8 mouse cellular contexts compared by ENCODE assay signal in genomic region chr11:85844144-85844965, GRCm38 (mm10). TPM values are rescaled to one million over a fixed set of nuclear protein-coding genes. Genes with fewer than 3 reads are reported as not detected.
DNase-seq lines count a peak whose midpoint lies in the region; ATAC-seq and TF ChIP-seq lines count a peak whose summit lies in the region.

No protein-coding gene starts in this region.

- peak; percentile 12; the same call in 1 of the 2 replicates for ATAC-seq in forebrain, embryonic 15.5 days (replicated peaks)
- ATAC-seq in lung, embryonic 14.5 days (ENCODE audit: insufficient read depth) = peak; percentile 59

- H3K27me3 ChIP-seq in cerebellum, adult 2 months (ENCODE audit: control insufficient read depth, insufficient read depth, low read length) = peaks cover 26% of the 10 kb centered on the region; the same call in 1 of the 2 replicates
- H3K27me3 ChIP-seq in forebrain, embryonic 15.5 days = peaks cover 75% of the 10 kb centered on the region
- H3K27me3 ChIP-seq in lung, embryonic 14.5 days (ENCODE audit: insufficient read depth, low read length) = peaks cover 24% of the 10 kb centered on the region

- TF ChIP-seq CTCF in cerebellum, adult 2 months (IDR thresholded peaks at IDR 0.05; ENCODE audit: borderline replicate concordance, insufficient read depth, low read depth, low read length) = peak; percentile 69; the same call in 1 of the 2 replicates
- peak; percentile 89 for TF ChIP-seq CTCF in layer of hippocampus, adult 2 months (conservative IDR thresholded peaks at IDR 0.05)
- TF ChIP-seq CTCF in lung, embryonic 14.5 days (IDR thresholded peaks at IDR 0.05; ENCODE audit: low read depth) = peak; percentile 93
- peak; percentile 73 for TF ChIP-seq CTCF in olfactory bulb, adult 2 months (IDR thresholded peaks at IDR 0.05; ENCODE audit: insufficient read depth, low read depth, low read length)

- in situ Hi-C loops in ES-E14 (cut with MboI; ENCODE audit: low sequenced_read_pairs in 2 of 2, unreplicated experiment in 2 of 2) = loop anchor here in 1 of 2 experiments (5.0 kb wide), 1 partner anchor 43 kb away; the partner anchor contains the start of gene Tbx4

- peak overlapping the region; percentile 69 to 78 for H3K4me3 ChIP-seq in ES-E14 (ENCODE audit: insufficient read depth in 1 of 2, low read depth in 1 of 2, low read length in 2 of 2, poor library complexity in 1 of 2, severe bottlenecking in 1 of 2)
- H3K4me3 ChIP-seq in cerebellum, adult 2 months (replicated peaks; ENCODE audit: insufficient read depth, low read depth, low read length) = peak overlapping the region; percentile 29
- peak overlapping the region; percentile 43 for H3K4me3 ChIP-seq in forebrain, embryonic 15.5 days
- peak overlapping the region; percentile 31 for H3K4me3 ChIP-seq in layer of hippocampus, adult 2 months
- peak overlapping the region; percentile 80 for H3K4me3 ChIP-seq in lung, embryonic 14.5 days (ENCODE audit: low read depth, low read length)
- H3K4me3 ChIP-seq in olfactory bulb, adult 2 months (ENCODE audit: insufficient read depth, low read depth, low read length) = peak overlapping the region; percentile 22

- WGBS in cerebellum, adult 2 months = 2% methylated on average over 54 of the region's 54 CpGs
- under 1% methylated on average over 54 of the region's 54 CpGs for WGBS in forebrain, embryonic 15.5 days
- WGBS in lung, embryonic 14.5 days = under 1% methylated on average over 54 of the region's 54 CpGs
- WGBS in olfactory bulb, adult 2 months = 2% methylated on average over 54 of the region's 54 CpGs

- no peaks in the 10 kb centered on the region for H3K36me3 ChIP-seq in ES-E14 (ENCODE audit: control insufficient read depth, insufficient read depth, low read length, poor library complexity, severe bottlenecking)
- H3K36me3 ChIP-seq in forebrain, embryonic 15.5 days = no peaks in the 10 kb centered on the region
- H3K36me3 ChIP-seq in lung, embryonic 14.5 days (ENCODE audit: insufficient read depth) = peaks cover 39% of the 10 kb centered on the region

- no peak overlapping the region for H3K27ac ChIP-seq in ES-E14 (ENCODE audit: insufficient read depth, low read depth, low read length, poor library complexity, severe bottlenecking)
- no peak overlapping the region for H3K27ac ChIP-seq in cerebellum, adult 2 months (ENCODE audit: insufficient read depth, low read length)
- no peak overlapping the region for H3K27ac ChIP-seq in forebrain, embryonic 15.5 days (replicated peaks)
- H3K27ac ChIP-seq in layer of hippocampus, adult 2 months = no peak overlapping the region
- H3K27ac ChIP-seq in lung, embryonic 14.5 days (ENCODE audit: low read depth) = peak overlapping the region; percentile 99
- H3K27ac ChIP-seq in olfactory bulb, adult 2 months (ENCODE audit: insufficient read depth, low read depth, low read length) = no peak overlapping the region

- no peaks in the 10 kb centered on the region for H3K9me3 ChIP-seq in ES-E14 (ENCODE audit: control insufficient read depth, insufficient read depth, low read depth, low read length)
- no peaks in the 10 kb centered on the region for H3K9me3 ChIP-seq in forebrain, embryonic 15.5 days
- no peaks in the 10 kb centered on the region for H3K9me3 ChIP-seq in lung, embryonic 14.5 days (ENCODE audit: low read depth, low read length)

- H3K9ac ChIP-seq in ES-E14 (ENCODE audit: insufficient read depth, low read depth, low read length, poor library complexity, severe bottlenecking) = peak overlapping the region; percentile 57
- peak overlapping the region; percentile 40 for H3K9ac ChIP-seq in forebrain, embryonic 15.5 days (replicated peaks)
- peak overlapping the region; percentile 99 for H3K9ac ChIP-seq in lung, embryonic 14.5 days

- H3K4me1 ChIP-seq in ES-E14 (ENCODE audit: control insufficient read depth in 2 of 2, insufficient read depth in 2 of 2, low read length in 2 of 2, poor library complexity in 1 of 2) = peaks cover 0 to 2% of the 10 kb centered on the region in 2 experiments; a peak in 1 of 4 replicates
- 0 out of 2 replicates have a peak, but pooled peaks cover 5% of the 10 kb centered on the region for H3K4me1 ChIP-seq in cerebellum, adult 2 months (ENCODE audit: control insufficient read depth, insufficient read depth, low read length)
- peaks cover 36% of the 10 kb centered on the region for H3K4me1 ChIP-seq in forebrain, embryonic 15.5 days
- H3K4me1 ChIP-seq in lung, embryonic 14.5 days (ENCODE audit: insufficient read depth) = peaks cover 11% of the 10 kb centered on the region; the same call in 1 of the 2 replicates
- peaks cover 15% of the 10 kb centered on the region for H3K4me1 ChIP-seq in olfactory bulb, adult 2 months (ENCODE audit: control insufficient read depth, insufficient read depth, low read length)

- intact Hi-C loops in heart, postnatal 25 days (cut with DNase I) = loop anchor here (5.0 to 10.0 kb wide), 3 partner anchors 377 to 510 kb away; partner anchors contain the start of gene Med13

- no peak for TF ChIP-seq POLR2A in cerebellum, adult 2 months (IDR thresholded peaks at IDR 0.05; ENCODE audit: borderline replicate concordance, insufficient read depth, low read length)
- TF ChIP-seq POLR2A in olfactory bulb, adult 2 months (IDR thresholded peaks at IDR 0.05; ENCODE audit: insufficient read depth, low read depth, low read length) = no peak

- peak; percentile 79 for DNase-seq in ES-E14 (ENCODE audit: low read depth, low spot score)
- DNase-seq in cerebellum, adult 2 months = peak; percentile 68 to 77
- peak; percentile 74 for DNase-seq in heart, postnatal 25 days (ENCODE audit: low spot score)
- DNase-seq in layer of hippocampus, adult 2 months (ENCODE audit: low spot score in 2 of 2) = peak; percentile 54 to 81
- DNase-seq in lung, embryonic 14.5 days = peak; percentile 94
- DNase-seq in thymus, adult 18-20 months = peak; percentile 39 to 47

- H3K4me2 ChIP-seq in forebrain, embryonic 15.5 days (replicated peaks) = peak overlapping the region; percentile 89
- H3K4me2 ChIP-seq in lung, embryonic 14.5 days = peak overlapping the region; percentile 93

TF ChIP-seq in ES-E14, 5 proteins besides CTCF, POLR2A, EP300 and RAD21:
- TF ChIP-seq ZC3H11A (IDR thresholded peaks at IDR 0.05; ENCODE audit: borderline replicate concordance, low read depth, low read length) = peak; percentile 83
- no peak for TF ChIP-seq ZNF384 (IDR thresholded peaks at IDR 0.05; ENCODE audit: low read depth, low read length)

RNA-seq across cellular contexts. Expression of gene Gm11444, which starts 5.8 kb away (rescaled TPM):
- not detected in 2 replicates for total RNA-seq in ES-E14 (2012; rRNA removed)
- not detected in 2 replicates for polyA plus RNA-seq in cerebellum, adult 2 months (2012; rRNA removed)
- polyA plus RNA-seq in forebrain, embryonic 15.5 days (2015; fragmentation: Nextera tagmentation; extraction: Ambion mirVana) = not detected in 2 replicates
- not detected for total RNA-seq in heart, postnatal 25 days (2021)
- total RNA-seq in layer of hippocampus, adult 2 months (2021) = not detected
- polyA plus RNA-seq in lung, embryonic 14.5 days (2014; fragmentation: Nextera tagmentation; extraction: Ambion mirVana) = not detected in 2 replicates
- not detected in 2 replicates for polyA plus RNA-seq in olfactory bulb, adult 2 months (2012; ENCODE audit: insufficient read depth, insufficient read length, low replicate concordance, missing spikeins)

RNA-seq across cellular contexts. Expression of gene Tbx2, which starts 12.0 kb away (rescaled TPM):
- total RNA-seq in ES-E14 (2012; rRNA removed) = 0.48 and 0.80 TPM in 2 replicates
- polyA plus RNA-seq in cerebellum, adult 2 months (2012; rRNA removed) = 3.2 and 3.5 TPM in 2 replicates
- polyA plus RNA-seq in forebrain, embryonic 15.5 days (2015; fragmentation: Nextera tagmentation; extraction: Ambion mirVana) = 0.76 and 0.86 TPM in 2 replicates
- 1 to 10 TPM; 6.2 to 7.1 TPM for total RNA-seq in heart, postnatal 25 days (2021)
- total RNA-seq in layer of hippocampus, adult 2 months (2021) = 1 to 10 TPM; 1.5 to 1.6 TPM
- polyA plus RNA-seq in lung, embryonic 14.5 days (2014; fragmentation: Nextera tagmentation; extraction: Ambion mirVana) = 61.4 and 67.5 TPM in 2 replicates
- polyA plus RNA-seq in olfactory bulb, adult 2 months (2012; ENCODE audit: insufficient read depth, insufficient read length, low replicate concordance, missing spikeins) = not detected in 2 replicates

RNA-seq across cellular contexts. Expression of gene Tbx4, which starts 41.9 kb away (rescaled TPM):
- 0.76 and 0.85 TPM in 2 replicates for total RNA-seq in ES-E14 (2012; rRNA removed)
- polyA plus RNA-seq in cerebellum, adult 2 months (2012; rRNA removed) = 0.19 and 0.25 TPM in 2 replicates
- 0.11 and 0.25 TPM in 2 replicates for polyA plus RNA-seq in forebrain, embryonic 15.5 days (2015; fragmentation: Nextera tagmentation; extraction: Ambion mirVana)
- total RNA-seq in heart, postnatal 25 days (2021) = under 1 TPM in 1 of 2 experiments, not detected in 1; 0.08 TPM
- total RNA-seq in layer of hippocampus, adult 2 months (2021) = under 1 TPM; 0.13 to 0.22 TPM
- polyA plus RNA-seq in lung, embryonic 14.5 days (2014; fragmentation: Nextera tagmentation; extraction: Ambion mirVana) = 67.9 and 73.4 TPM in 2 replicates
- polyA plus RNA-seq in olfactory bulb, adult 2 months (2012; ENCODE audit: insufficient read depth, insufficient read length, low replicate concordance, missing spikeins) = not detected in 2 replicates

Comparison
In these comparisons a context has a peak if more than half of its experiments do, and no peak if none do; other contexts are left out.
1. DNase-seq: peak in every context shown above with its lines; median percentile 94 in lung, embryonic 14.5 days; 79 in ES-E14; 74 in heart, postnatal 25 days; 72 in cerebellum, adult 2 months; 68 in layer of hippocampus, adult 2 months; 43 in thymus, adult 18-20 months.
2. H3K4me3 ChIP-seq: peak in every context shown above with its lines; median percentile 80 in lung, embryonic 14.5 days; 74 in ES-E14; 43 in forebrain, embryonic 15.5 days; 31 in layer of hippocampus, adult 2 months; 29 in cerebellum, adult 2 months; 22 in olfactory bulb, adult 2 months.
3. H3K9ac ChIP-seq: peak in every context shown above with its lines; median percentile 99 in lung, embryonic 14.5 days; 57 in ES-E14; 40 in forebrain, embryonic 15.5 days.
4. RNA of gene Tbx2, which starts 12.0 kb away (polyA plus RNA-seq): 61.4 to 67.5 TPM in lung, embryonic 14.5 days; 3.2 to 3.5 TPM in cerebellum, adult 2 months, 0.76 to 0.86 TPM in forebrain, embryonic 15.5 days and not detected in olfactory bulb, adult 2 months; every median in the first group is over 10 times any median in the second.
5. RNA of gene Tbx4, which starts 41.9 kb away (polyA plus RNA-seq): 67.9 to 73.4 TPM in lung, embryonic 14.5 days; 0.11 to 0.25 TPM in forebrain, embryonic 15.5 days, 0.19 to 0.25 TPM in cerebellum, adult 2 months and not detected in olfactory bulb, adult 2 months; every median in the first group is over 10 times any median in the second.
6. Peak in every context shown above with its lines, with median percentiles within 50 percentile points of each other: CTCF ChIP-seq.